Mouse (Mus musculus) stomach, postnatal 0 days (tissue): ENCODE data around the gene Gm10643. TPM values are rescaled to one million over a fixed set of nuclear protein-coding genes. Genes with fewer than 3 reads are reported as not detected.
A peak's percentile ranks its signal among the peaks of the same experiment; 100 is the strongest.

Experiments
- ATAC-seq: fragments of 200-750 bp; cut with Nextera tagmentation; 2 replicates; pipeline ENCODE4 v1.8.0; 2017; ENCODE audit not compliant: low FRiP score, low TSS enrichment
- DNase-seq: peaks from one replicate; pipeline ENCODE4 v3.0.0-alpha.2; 2016; ENCODE audit warnings: low spot score
- H3K27ac ChIP-seq: fragments of 300-500 bp; sonication (generic); replicated peaks from 2 replicates; pipeline ENCODE4 v1.5.1; 2014; ENCODE audit warnings: mild to moderate bottlenecking, control low read depth
- H3K27me3 ChIP-seq: fragments of 300-500 bp; sonication (generic); 2 replicates; pipeline ENCODE4 v1.6.1; 2014; ENCODE audit warnings: low read length; ENCODE audit not compliant: control insufficient read depth, insufficient read depth
- H3K36me3 ChIP-seq: fragments of 300-500 bp; sonication (generic); 2 replicates; pipeline ENCODE4 v1.6.1; 2014; ENCODE audit warnings: low read length, mixed read lengths; ENCODE audit not compliant: control insufficient read depth, insufficient read depth
- H3K4me1 ChIP-seq: fragments of 300-500 bp; sonication (generic); replicated peaks from 2 replicates; pipeline ENCODE4 v1.6.1; 2014; ENCODE audit warnings: antibody characterized with exemption; ENCODE audit not compliant: control insufficient read depth, insufficient read depth
- H3K4me2 ChIP-seq: fragments of 300-500 bp; sonication (generic); replicated peaks from 2 replicates; pipeline ENCODE4 v1.6.1; 2014; ENCODE audit warnings: low read depth, mild to moderate bottlenecking, control low read depth, moderate library complexity
- H3K4me3 ChIP-seq: fragments of 300-500 bp; sonication (generic); 2 replicates; pipeline ENCODE4 v1.5.1; 2014; ENCODE audit warnings: low read depth, low read length, control low read depth
- H3K9ac ChIP-seq: fragments of 300-500 bp; sonication (generic); 2 replicates; pipeline ENCODE4 v1.6.1; 2014; ENCODE audit warnings: mild to moderate bottlenecking, low read length, control low read depth, mixed read lengths
- H3K9me3 ChIP-seq: fragments of 300-500 bp; sonication (generic); 2 replicates; pipeline ENCODE4 v1.6.1; 2016; ENCODE audit warnings: low read length; ENCODE audit not compliant: control insufficient read depth
- CTCF ChIP-seq: IDR thresholded peaks from 2 replicates; pipeline ENCODE4 v1.5.1; 2016; ENCODE audit warnings: antibody characterized with exemption, low read depth, mild to moderate bottlenecking, moderate library complexity
- EP300 ChIP-seq: optimal IDR thresholded peaks from 2 replicates; pipeline ENCODE3; 2016; ENCODE audit warnings: antibody characterized with exemption
- WGBS: fragments of 180-500 bp; shearing (Covaris S2); extraction: QIAGEN DNeasy Blood & Tissue Kit; methylation state at CpG from one replicate; pipeline ENCODE4 v1.1.7; 2014; 5-methylcytosine and 5-hydroxymethylcytosine counted together
- polyA plus RNA-seq: library from polyadenylated mRNA; unstranded; fragments of >200 nt; fragmentation: Nextera tagmentation; extraction: Ambion mirVana; gene quantifications from 2 replicates; pipeline ENCODE4 v1.2.1, GENCODE M21; 2015

Gm10643 gene
- polyA plus RNA-seq, 1 experiment from 2014 or later = 0.96 TPM

- Histone ChIP-seq H3K9me3 (no peaks in the 10 kb centered on the region), H3K27me3 (no peaks in the 10 kb centered on the region), H3K4me1 (no peaks in the 10 kb centered on the region), H3K9ac (no peak overlapping the region), H3K27ac (no peak overlapping the region), H3K36me3 (no peaks in the 10 kb centered on the region), H3K4me2 (no peak overlapping the region), H3K4me3 (no peak overlapping the region)
- ATAC-seq (0 out of 2 replicates have a peak, but pooled peaks have one; percentile 63), DNase-seq (no peak)
- TF ChIP-seq EP300 = no peak
- no peak for TF ChIP-seq CTCF
- 95% methylated on average over 1 of the region's 1 CpGs for WGBS
Measured at GRCm38 (mm10) chr8:84057827-84058226, 7.1 kb downstream of the Gm10643 start.

GRCm38 (mm10) chr8:84053229-84053628 lies 11.7 kb downstream of the Gm10643 start:
- Histone ChIP-seq H3K4me1 (no peaks in the 10 kb centered on the region), H3K36me3 (no peaks in the 10 kb centered on the region), H3K9ac (no peak overlapping the region), H3K4me2 (no peak overlapping the region), H3K9me3 (no peaks in the 10 kb centered on the region), H3K27me3 (no peaks in the 10 kb centered on the region), H3K4me3 (no peak overlapping the region), H3K27ac (no peak overlapping the region)
- TF ChIP-seq EP300 (no peak), CTCF (0 out of 2 replicates have a peak, but pooled peaks have one; percentile 10)
- ATAC-seq = no peak
- 66% methylated on average over 5 of the region's 5 CpGs for WGBS
- no peak for DNase-seq

DNA sequence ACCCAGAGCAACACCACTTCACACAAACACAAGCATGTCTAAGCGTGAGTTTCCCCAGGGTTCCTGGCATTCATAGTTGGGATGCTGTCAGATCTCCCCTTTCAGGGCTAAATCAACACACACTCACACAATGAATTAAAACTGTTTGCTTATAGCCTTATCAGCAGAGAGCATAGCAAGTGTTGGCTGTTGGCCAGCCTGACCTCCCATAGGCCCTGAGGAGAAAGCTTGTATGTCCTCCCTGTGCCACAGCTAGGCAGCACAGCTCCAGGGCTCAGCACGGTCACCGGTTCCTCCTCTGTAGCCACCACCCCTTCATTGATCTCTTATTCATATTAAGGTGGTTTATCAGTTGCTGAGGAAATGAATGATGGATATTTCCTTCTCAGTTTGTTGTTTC lies 12.2 kb downstream of the Gm10643 start:
- 47% methylated on average over 3 of the region's 3 CpGs for WGBS

GRCm38 (mm10) chr8:84048171-84048570 lies 16.8 kb downstream of the Gm10643 start:
- no peak overlapping the region for H3K27ac ChIP-seq
- no peak for DNase-seq
- H3K4me1 ChIP-seq = no peaks in the 10 kb centered on the region
- H3K9ac ChIP-seq = no peak overlapping the region
- peaks cover 4% of the 10 kb centered on the region; the same call in 1 of the 2 replicates for H3K27me3 ChIP-seq
- no peak overlapping the region for H3K4me3 ChIP-seq
- TF ChIP-seq CTCF (no peak), EP300 (no peak)
- no peaks in the 10 kb centered on the region for H3K9me3 ChIP-seq
- ATAC-seq = no peak
- WGBS = 61% methylated on average over 5 of the region's 5 CpGs
- no peaks in the 10 kb centered on the region for H3K36me3 ChIP-seq
- H3K4me2 ChIP-seq = no peak overlapping the region

More for the DNA sequence above, 12.2 kb downstream of the Gm10643 start:
- Histone ChIP-seq H3K9me3 (no peaks in the 10 kb centered on the region), H3K4me3 (no peak overlapping the region), H3K4me2 (no peak overlapping the region), H3K4me1 (no peaks in the 10 kb centered on the region), H3K27ac (no peak overlapping the region), H3K9ac (no peak overlapping the region), H3K36me3 (no peaks in the 10 kb centered on the region), H3K27me3 (no peaks in the 10 kb centered on the region)
- ATAC-seq (peak; percentile 90), DNase-seq (peak; percentile 86)
- no peak for TF ChIP-seq EP300
- no peak for TF ChIP-seq CTCF

- H3K4me1 ChIP-seq = no peaks in the 10 kb centered on the region
- H3K4me2 ChIP-seq = no peak overlapping the region
- WGBS = 79% methylated on average over 3 of the region's 3 CpGs
- H3K27ac ChIP-seq = no peak overlapping the region
- ATAC-seq (no peak), DNase-seq (no peak)
- H3K27me3 ChIP-seq = peaks cover 4% of the 10 kb centered on the region; the same call in 1 of the 2 replicates
- no peaks in the 10 kb centered on the region for H3K9me3 ChIP-seq
- TF ChIP-seq CTCF (no peak), EP300 (no peak)
- H3K4me3 ChIP-seq = no peak overlapping the region
- no peak overlapping the region for H3K9ac ChIP-seq
- H3K36me3 ChIP-seq = no peaks in the 10 kb centered on the region
Measured at GRCm38 (mm10) chr8:84046505-84046904, 18.4 kb downstream of the Gm10643 start.

GRCm38 (mm10) chr8:84044900-84045299 lies 20.0 kb downstream of the Gm10643 start, which contains the start of gene Rln3:
Gene Rln3, minus strand, starts transcription at chr8:84045000.
- ATAC-seq (no peak), DNase-seq (no peak)
- H3K4me3 ChIP-seq = no peak within 1 kb of the TSS
- H3K36me3 ChIP-seq = no peaks in the 10 kb centered on the region
- H3K4me2 ChIP-seq = no peak within 1 kb of the TSS
- H3K9ac ChIP-seq = no peak within 1 kb of the TSS
- H3K27me3 ChIP-seq = peaks cover 4% of the 10 kb centered on the region; the same call in 1 of the 2 replicates
- no peaks in the 10 kb centered on the region for H3K4me1 ChIP-seq
- WGBS = 14% methylated on average over 9 of the region's 9 CpGs
- H3K9me3 ChIP-seq = no peaks in the 10 kb centered on the region
- TF ChIP-seq EP300 (no peak), CTCF (no peak)
- no peak within 1 kb of the TSS for H3K27ac ChIP-seq
